Mouse (Mus musculus): Measurements from ENCODE around the gene Flywch1. TPM values are rescaled to one million over a fixed set of nuclear protein-coding genes. Genes with fewer than 3 reads are reported as not detected.

Gene Flywch1
- total RNA-seq (2021) = 100 to 1,000 TPM; 173 to 185 TPM
- long read RNA-seq, experiment 1, transcript Flywch1-205 (3 exons, 729 nt) = minor isoform, 5 of 222 reads
- long read RNA-seq, experiment 1, transcript Flywch1-202 (7 exons, 2,443 nt) = major isoform, 6 of 222 reads
- long read RNA-seq, experiment 1, partial matches to known transcripts = 35 of 222 reads
- long read RNA-seq, experiment 1, other reads (novel, unspliced or antisense) = 172 of 222 reads
- long read RNA-seq, experiment 2, partial matches to known transcripts = 27 of 156 reads
- long read RNA-seq, experiment 2, other reads (novel, unspliced or antisense) = 121 of 156 reads

DNA sequence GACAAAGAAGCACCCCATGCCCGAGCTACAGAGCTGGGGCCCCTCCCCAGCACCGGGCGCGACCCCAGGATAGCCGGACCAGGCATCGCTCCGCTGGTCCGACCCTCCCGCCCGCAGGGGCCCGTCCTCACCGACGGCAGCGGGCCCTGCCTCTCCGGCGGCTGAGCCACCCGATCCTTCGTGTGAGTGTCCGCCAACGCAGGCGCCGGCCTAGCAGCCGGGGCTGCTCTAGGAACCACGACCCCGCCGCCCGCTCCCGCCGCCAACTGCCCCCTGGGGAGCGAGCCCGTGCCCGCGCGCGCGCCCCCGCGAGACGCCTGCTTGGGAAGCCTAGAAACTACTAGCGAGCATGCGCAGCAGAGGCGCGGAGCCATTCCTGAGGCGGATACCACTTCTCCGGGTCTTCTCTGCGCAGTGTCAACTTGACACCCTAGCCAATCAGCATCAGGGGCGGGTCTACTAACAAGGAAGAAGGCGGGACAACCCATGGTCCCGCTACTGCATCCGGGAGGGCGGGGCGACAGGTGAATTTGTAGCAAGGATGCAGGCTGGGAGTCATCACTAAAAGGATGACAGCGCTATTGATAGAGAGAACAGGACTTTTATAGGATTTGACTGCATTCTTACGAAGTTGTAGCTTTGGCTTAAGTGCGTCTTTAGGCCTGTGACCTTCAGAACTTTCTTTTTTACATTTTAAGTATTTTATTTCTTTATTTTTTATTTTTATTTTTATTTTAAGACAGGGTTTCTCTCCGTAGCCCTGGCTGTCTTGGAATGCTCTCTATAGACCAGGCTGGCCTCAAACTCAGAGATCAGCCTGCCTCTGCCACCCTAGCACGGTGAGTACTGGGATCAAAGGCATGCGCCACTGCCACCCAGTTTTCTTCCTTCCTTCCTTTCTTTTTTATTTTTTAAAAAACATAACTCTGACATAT, at the start of gene Flywch1:
Flywch1 (minus strand) TSS at position 319 of the 935 bp plus-strand sequence.
- intact Hi-C loops (cut with DNase I) = loop anchor here (2.0 to 10.0 kb wide), 3 partner anchors 31 to 193 kb away; partner anchors contain the start of genes Prss32 and Prss41

DNA sequence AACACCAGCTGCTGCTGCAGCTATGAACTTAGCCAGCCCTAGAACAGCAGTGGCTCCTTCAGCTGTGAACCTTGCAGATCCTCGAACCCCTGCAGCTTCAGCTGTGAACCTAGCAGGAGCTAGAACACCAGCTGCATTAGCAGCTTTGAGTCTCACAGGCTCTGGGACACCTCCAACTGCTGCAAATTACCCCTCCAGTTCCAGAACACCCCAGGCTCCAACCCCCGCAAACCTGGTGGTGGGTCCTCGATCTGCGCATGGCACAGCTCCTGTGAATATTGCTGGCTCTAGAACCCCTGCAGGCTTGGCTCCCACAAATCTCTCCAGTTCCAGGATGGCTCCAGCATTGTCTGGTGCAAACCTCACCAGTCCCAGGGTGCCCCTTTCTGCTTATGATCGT, 49.3 kb upstream of the Flywch1 start:
- intact Hi-C loops (cut with DNase I) = no loop called here
- DNase-seq (ENCODE audit: low spot score in 2 of 2) = no peak

More for the DNA sequence above, at the start of gene Flywch1:
- DNase-seq (ENCODE audit: low spot score in 2 of 2) = peak; percentile 99

DNA sequence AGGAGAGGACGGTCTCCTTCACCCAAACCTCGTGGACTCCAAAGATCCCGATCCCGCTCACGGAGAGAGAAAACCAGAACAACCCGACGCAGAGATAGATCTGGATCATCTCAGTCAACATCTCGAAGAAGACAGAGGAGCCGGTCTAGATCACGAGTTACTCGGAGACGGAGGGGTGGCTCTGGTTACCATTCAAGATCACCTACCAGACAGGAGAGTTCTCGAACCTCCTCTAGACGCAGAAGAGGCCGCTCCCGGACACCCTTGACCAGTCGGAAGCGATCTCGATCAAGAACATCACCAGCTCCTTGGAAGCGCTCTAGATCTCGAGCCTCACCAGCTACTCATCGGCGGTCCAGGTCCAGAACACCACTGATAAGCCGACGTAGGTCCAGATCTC, 47.8 kb upstream of the Flywch1 start:
- intact Hi-C loops (cut with DNase I) = loop anchor here (5.0 kb wide), 1 partner anchor 57 kb away; no protein-coding TSS in a partner anchor
- no peak for DNase-seq (ENCODE audit: low spot score in 2 of 2)

DNA sequence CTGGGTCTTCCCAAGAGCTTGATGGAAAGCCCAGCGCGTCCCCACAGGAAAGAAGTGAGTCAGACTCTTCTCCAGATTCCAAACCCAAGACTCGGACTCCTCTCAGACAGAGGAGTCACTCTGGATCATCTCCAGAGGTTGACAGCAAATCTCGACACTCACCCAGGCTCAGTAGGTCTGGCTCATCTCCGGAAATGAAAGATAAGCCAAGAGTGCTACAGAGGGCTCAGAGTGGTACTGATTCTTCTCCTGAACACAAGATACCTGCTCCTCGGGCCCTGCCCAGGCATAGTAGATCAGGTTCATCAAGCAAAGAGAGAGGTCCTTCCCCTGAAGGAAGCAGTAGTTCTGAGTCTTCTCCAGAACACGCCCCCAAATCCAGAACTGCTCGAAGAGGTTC, 47.2 kb upstream of the Flywch1 start:
- intact Hi-C loops (cut with DNase I) = loop anchor here (5.0 kb wide), 1 partner anchor 56 kb away; no protein-coding TSS in a partner anchor
- DNase-seq (ENCODE audit: low spot score in 2 of 2) = no peak

DNA sequence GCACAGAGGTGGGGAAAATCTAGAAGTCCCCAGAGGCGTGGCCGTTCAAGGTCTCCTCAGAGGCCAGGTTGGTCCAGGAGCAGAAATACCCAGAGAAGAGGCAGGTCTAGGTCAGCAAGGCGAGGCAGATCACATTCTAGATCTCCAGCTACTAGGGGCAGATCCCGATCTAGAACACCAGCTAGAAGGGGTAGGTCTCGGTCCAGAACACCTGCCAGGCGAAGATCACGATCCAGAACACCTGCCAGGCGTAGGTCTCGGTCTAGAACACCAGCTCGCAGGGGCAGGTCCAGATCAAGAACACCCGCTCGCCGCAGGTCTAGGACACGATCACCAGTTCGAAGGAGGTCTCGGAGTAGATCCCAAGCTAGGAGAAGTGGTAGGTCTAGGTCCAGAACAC, 44.2 kb upstream of the Flywch1 start:
- no peak for DNase-seq (ENCODE audit: low spot score in 2 of 2)
- intact Hi-C loops (cut with DNase I) = loop anchor here (5.0 kb wide), 1 partner anchor 53 kb away; no protein-coding TSS in a partner anchor

DNA sequence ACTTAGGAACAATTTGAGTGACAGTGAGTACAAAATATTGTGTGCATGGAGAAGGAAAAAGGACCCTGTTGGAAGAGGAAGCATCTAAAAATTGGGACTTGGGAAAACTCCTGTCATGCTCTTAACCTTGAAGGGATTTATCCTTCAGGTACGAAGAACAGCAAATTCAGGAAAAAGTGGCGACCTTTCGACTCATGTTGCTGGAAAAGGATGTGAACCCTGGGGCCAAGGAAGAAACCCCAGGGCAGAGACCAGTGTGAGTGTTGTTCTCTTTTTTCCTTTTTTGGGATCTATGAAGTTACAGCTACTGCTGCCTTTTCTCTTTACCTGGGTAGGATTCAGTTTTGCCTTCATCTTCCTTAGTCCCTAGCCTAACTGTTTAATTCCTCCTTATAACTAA, 36.5 kb upstream of the Flywch1 start:
- intact Hi-C loops (cut with DNase I) = no loop called here
- no peak for DNase-seq (ENCODE audit: low spot score in 2 of 2)

DNA sequence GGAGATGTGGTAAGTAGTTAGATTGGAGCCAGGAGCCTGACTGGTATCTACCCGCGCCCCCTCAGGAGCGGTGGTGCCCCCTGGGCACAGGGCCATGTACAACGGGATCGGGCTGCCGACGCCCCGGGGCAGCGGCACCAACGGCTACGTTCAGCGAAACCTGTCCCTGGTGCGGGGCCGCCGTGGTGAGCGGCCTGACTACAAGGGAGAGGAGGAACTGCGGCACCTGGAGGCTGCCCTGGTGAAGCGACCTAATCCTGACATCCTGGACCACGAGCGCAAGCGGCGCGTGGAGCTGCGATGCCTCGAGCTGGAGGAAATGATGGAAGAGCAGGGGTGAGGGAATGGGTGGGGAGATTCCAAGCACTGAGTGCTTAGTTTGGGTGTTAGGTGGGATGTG, 35.5 kb upstream of the Flywch1 start:
- intact Hi-C loops (cut with DNase I) = no loop called here
- DNase-seq (ENCODE audit: low spot score in 2 of 2) = no peak

DNA sequence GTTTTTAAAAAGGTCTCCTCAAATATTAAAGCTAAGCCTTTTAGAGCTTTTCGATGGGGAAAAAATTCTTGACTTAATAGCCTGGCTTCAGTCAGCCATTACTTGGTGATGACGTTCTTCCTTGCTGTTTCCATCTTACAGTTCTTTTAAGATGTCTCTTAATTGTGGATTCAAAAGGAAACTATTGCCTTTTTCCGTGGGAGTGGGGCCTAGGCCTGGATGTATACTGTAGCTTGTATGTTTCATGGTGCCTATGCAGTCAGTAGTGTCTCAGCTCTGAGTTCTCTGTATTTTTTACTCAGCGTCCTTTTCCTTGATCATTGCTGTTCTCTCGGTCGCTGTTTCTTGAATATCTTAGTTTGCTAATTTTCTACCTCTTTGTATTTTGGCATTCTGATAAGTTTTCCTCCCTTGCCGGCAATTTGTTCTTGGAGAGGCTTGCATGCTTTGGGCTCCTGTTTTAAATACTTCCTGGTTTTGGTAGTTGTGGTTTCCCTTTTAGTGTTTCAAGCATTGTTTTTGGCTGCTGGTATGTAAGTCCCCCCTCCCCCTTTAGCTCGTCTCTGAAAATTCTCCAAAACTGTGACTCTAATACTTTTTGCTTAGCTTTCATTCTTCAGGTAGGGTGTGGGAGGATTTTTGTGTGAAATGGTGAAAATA, 33.2 kb upstream of the Flywch1 start:
- intact Hi-C loops (cut with DNase I) = no loop called here
- no peak for DNase-seq (ENCODE audit: low spot score in 2 of 2)

DNA sequence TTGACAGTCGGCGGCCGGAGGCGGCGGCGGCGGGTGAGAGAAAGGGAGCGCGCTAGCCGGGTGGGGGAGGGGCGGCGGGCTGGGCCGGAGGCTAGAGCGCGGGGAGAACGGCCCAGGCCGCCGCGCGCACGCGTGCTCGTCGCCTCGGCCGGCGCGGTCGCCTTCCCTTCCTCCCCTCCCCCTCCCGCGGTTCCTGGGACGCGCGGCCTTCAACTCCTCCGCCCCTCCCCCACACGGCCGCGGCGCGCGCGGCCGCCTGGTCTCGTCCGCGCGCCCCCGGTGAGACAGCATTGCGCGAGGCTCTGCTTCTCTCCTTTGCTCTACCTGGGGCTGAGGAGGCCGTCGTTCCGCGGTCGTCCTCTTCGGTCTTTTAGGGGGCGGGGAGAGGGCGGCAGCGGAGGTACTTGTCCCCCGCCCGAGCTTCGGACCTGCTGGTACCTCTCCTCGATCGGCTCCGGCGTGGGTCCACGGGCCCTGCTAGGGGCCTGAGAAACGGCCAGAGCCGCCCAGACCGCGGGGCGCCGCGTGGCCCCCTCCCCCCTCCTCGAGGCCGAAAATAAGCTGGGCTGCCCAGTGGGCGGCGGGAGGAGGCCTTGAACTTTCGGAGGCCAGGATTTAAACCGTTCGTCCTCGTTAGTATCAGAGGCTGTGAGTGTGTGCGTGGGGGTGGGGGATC, 32.1 kb upstream of the Flywch1 start:
- intact Hi-C loops (cut with DNase I) = loop anchor here (2.0 kb wide), 1 partner anchor 33 kb away; the partner anchor contains the start of gene Flywch1
- peak; percentile 69 to 80 for DNase-seq (ENCODE audit: low spot score in 2 of 2)

DNA sequence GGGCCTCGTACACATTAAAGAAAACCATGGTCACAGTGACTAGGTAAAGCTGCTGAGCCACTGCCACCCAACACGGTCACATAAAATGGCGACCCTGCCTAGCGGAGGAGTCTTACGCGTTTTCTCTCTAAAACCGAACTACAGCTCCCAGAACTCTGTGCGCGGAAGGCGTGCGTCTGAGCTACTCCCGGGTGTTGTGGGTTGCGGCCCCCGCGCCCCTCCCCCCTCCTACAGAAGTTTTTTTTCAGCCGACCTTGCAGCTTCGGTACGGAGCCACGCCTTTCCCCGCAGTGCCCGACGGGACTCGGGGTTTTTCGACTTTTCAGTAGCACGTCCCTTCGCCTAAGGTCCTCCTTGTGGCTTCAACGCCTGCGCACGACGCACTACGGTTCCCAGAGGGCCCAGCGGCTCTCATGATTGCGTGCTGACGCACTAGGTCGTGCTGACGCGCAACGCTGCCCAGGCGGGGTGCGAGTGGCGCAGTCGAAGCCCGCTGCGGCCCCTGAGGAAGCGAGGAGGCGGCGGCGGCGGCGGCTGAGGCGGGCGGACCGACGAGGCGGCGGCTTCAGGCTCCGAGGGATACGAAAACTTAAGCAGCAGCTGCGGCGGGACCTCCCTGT, 31.5 kb upstream of the Flywch1 start:
- intact Hi-C loops (cut with DNase I) = loop anchor here (2.0 kb wide), 1 partner anchor 32 kb away; the partner anchor contains the start of gene Flywch1
- DNase-seq (ENCODE audit: low spot score in 2 of 2) = peak; percentile 99

DNA sequence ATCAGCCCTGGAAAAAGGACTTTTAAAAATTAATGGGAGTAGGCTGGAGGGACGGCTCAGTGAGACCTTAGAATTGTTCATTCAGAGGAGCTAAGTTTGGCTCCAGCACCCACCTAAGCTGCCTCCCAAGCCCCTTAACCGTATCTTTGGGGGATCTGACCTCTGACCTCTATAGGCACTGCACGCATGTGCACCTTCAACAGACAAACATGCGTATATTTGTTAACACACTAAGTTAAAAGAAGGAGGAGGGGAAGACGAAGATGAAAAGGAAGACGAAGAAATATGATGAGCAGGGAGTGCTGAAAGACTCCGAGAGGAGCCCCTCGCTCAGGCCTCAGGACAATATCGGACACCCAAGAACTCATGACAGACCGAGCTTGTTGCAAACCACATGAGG, 30.2 kb upstream of the Flywch1 start:
- intact Hi-C loops (cut with DNase I) = loop anchor here (2.0 kb wide), 1 partner anchor 31 kb away; the partner anchor contains the start of gene Flywch1
- no peak for DNase-seq (ENCODE audit: low spot score in 2 of 2)

DNA sequence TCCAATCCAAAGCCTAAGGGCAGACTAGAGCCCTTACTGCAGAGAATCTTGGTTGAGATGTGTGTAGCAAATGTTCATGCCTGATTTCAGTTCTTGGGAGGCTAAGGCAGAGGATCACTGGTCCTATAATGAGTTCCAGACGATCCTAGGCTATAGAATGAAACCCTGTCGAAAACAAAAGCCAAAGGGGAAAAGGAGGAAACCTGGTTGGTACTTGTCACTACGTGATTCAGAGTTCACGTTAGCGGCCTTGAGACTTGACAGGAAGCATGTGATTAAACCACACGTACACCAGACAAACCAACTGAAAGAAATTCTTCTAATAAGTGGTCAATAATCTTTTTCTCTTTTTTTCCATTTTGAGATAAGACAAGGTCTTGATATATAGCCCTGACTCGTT, 25.9 kb upstream of the Flywch1 start:
- intact Hi-C loops (cut with DNase I) = no loop called here

DNA sequence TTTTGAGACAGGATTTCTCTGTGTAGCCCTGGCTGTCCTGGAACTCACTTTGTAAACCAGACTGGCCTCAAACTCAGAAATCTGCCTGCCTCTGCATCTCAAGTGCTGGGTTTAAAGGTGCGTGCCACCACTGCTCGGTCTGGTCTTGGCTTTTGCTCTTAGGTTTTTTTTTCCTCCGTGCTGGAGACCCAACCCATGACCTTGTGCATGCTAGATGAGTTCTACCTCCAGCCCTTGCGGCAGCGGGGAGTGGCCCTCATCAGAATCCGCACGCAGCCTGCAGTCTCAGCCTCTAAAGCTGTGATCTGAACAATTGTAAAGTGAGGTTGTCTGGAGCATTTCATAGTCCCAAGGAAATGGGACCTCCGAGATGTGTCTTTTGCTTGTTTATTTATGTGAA, 23.9 kb upstream of the Flywch1 start:
- DNase-seq (ENCODE audit: low spot score in 2 of 2) = no peak

More for the DNA sequence above, 25.9 kb upstream of the Flywch1 start:
- no peak for DNase-seq (ENCODE audit: low spot score in 2 of 2)

DNA sequence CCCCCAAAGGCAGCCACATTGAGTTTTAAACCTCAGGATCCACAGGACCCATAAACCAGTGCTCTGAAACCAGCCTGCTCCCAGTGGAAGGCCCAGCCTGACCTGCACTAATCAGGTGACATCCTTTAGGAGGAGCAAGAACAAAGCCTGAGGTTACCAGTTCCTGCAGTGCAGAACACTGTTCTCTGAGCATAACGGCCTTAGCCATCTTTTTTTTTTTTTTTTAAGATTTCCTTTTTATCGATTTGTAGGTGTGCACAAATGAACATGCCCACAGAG, 19.6 kb upstream of the Flywch1 start:
- intact Hi-C loops (cut with DNase I) = no loop called here
- no peak for DNase-seq (ENCODE audit: low spot score in 2 of 2)

More for the DNA sequence above, 23.9 kb upstream of the Flywch1 start:
- intact Hi-C loops (cut with DNase I) = no loop called here

DNA sequence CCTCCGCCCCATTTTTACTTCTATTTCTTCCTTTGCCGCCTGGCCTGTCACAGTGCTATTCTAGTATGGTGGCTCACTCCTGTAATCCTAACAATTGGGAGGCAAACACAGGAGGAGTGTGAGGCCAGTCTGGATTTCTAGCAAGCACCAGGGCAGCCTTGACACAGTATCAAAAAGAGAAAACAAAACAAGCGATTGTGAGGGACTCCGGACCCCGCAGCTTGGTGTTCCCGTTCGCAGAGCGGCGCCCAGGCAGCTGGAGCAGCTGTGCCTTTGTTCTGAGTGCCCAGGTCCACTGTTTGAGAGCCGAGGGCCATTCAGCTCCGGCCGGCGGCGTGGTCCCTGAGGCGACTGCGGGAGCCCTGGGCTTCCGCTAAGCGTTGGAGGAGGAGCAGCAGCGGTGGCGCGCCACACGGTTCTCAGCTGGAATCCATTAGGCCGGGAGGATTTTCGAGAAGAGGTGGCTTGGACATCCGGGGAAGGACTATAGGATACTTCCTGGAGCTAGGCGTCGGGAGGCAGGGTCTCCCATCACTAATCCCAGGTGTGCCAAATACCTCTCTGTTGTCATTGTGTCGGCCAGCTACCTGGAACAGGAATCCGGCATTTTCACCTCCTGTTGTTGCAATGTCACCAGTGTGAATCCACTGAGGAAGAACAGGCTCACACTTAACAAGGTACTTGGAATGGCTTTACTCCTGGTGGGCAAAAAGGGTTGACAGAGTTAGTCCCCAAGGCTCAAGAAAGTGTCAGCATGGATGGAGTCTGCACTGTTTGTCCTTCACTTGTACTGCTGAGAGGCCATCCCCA, 19.1 kb upstream of the Flywch1 start, which contains the start of gene Srrm2:
Srrm2 (plus strand) TSS at position 264 of the 810 bp plus-strand sequence.
- DNase-seq (ENCODE audit: low spot score in 2 of 2) = peak; percentile 43 to 50
- intact Hi-C loops (cut with DNase I) = no loop called here

DNA sequence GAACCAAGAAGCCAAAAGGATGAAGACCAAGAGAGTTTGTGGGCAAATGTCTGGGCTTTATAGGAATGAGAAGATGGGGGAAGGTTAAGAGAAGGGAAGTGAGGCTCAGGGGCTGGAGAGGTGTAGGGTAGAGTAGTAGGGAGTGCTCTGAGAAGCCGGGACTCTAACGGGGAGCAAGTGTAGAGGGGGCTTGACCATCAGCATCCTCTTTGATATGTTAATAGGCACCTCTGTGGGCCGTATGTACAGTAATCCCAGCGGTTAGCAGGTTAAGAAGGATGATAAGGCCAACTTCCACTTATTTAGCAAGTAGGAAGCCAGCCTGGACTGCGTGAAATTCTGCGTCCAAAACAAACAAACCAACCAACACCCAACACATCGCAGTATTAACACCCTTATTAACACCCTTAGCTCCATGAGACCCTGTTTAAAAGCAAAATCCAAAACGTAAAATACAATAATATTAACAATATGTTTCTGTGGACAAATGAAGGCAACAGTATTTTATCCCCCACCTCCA, 18.4 kb upstream of the Flywch1 start:
- intact Hi-C loops (cut with DNase I) = no loop called here

DNA sequence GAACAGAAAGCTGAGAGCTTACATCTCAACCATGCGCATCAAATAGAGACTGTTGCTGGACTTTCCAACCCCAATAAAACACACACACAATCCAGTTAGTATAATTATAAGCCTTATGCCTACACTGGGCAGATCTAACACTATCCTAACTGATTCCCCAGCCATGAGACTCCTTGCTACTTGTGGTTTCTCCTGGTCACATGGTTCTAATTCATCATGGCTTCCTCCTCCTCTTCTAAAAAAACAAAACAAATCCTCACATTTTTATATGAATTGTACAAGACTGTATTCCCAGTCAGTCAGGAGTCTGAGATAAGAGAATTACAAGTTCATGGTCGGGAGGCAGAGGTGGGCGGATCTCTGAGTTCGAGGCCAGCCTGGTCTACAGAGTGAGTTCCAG, 17.6 kb upstream of the Flywch1 start:
- no peak for DNase-seq (ENCODE audit: low spot score in 2 of 2)
- intact Hi-C loops (cut with DNase I) = no loop called here

More for the DNA sequence above, 18.4 kb upstream of the Flywch1 start:
- DNase-seq (ENCODE audit: low spot score in 2 of 2) = no peak

DNA sequence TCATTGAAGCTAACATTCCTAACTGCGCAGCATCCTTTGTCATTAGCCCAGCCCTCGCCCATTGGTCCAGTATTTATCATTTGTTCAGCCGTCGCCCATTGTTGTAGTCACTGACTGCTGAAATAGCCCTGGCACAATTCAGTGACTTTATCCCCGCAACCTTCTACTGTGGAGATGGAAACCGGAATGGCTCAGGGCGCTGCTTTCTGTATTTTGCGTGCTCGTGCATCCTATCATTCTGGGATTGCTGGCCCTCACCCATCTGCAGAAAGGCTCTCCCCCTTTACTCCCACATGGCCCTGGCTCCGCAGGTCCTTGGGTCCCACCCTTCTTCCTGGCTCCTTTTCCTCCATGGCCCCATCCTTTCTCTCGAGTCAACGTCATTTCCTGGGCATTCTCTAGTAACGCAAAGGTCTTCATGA, 15.1 kb upstream of the Flywch1 start:
- intact Hi-C loops (cut with DNase I) = no loop called here
- peak in 1 of 2 experiments; percentile 44 for DNase-seq (ENCODE audit: low spot score in 2 of 2)
